Mouse (Mus musculus) E14TG2a.4 (cell line): Measurements from ENCODE around the gene Cfap300.
A peak's percentile ranks its signal among the peaks of the same experiment; 100 is the strongest.

Experiments used
- H3K27me3 ChIP-seq: 2 replicates; pipeline ENCODE4 v1.6.1; 2014; ENCODE audit warnings: low read length, control low read depth; ENCODE audit not compliant: insufficient read depth
- H3K36me3 ChIP-seq: 2 replicates; pipeline ENCODE4 v1.6.1; 2014; ENCODE audit warnings: low read length, control low read depth; ENCODE audit not compliant: insufficient read depth
- H3K4me1 ChIP-seq: replicated peaks from 2 replicates; pipeline ENCODE4 v1.6.1; 2014; ENCODE audit warnings: low read depth, low read length, control low read depth
- H3K4me3 ChIP-seq: replicated peaks from 2 replicates; pipeline ENCODE4 v1.5.1; 2014; ENCODE audit warnings: mild to moderate bottlenecking, low read length
- H3K9me3 ChIP-seq: 2 replicates; pipeline ENCODE4 v1.6.1; 2014; ENCODE audit warnings: low read length, control low read depth
- CTCF ChIP-seq: conservative IDR thresholded peaks from 2 replicates; pipeline ENCODE4 v1.5.1; 2014; ENCODE audit warnings: low read length
- NANOG ChIP-seq: IDR thresholded peaks from 2 replicates; pipeline ENCODE4 v1.6.1; 2014; ENCODE audit warnings: borderline replicate concordance, low read length, mixed read lengths
- POU5F1 ChIP-seq: IDR thresholded peaks from 2 replicates; pipeline ENCODE4 v1.6.1; 2014; ENCODE audit warnings: low read length, borderline replicate concordance

The Cfap300 gene

GRCm38 (mm10) chr9:7978502-7978901 is 64.1 kb downstream of the Cfap300 start:
- Histone ChIP-seq H3K4me1 (peaks cover 78% of the 10 kb centered on the region), H3K9me3 (no peaks in the 10 kb centered on the region), H3K36me3 (peaks cover 72% of the 10 kb centered on the region), H3K27me3 (no peaks in the 10 kb centered on the region), H3K4me3 (no peak overlapping the region)
- TF ChIP-seq POU5F1 (no peak), CTCF (peak; percentile 45)

- H3K9me3 ChIP-seq = no peaks in the 10 kb centered on the region
- H3K36me3 ChIP-seq = peaks cover 74% of the 10 kb centered on the region
- no peak for TF ChIP-seq POU5F1
- no peak for TF ChIP-seq NANOG
- no peak for TF ChIP-seq CTCF
- peaks cover 78% of the 10 kb centered on the region for H3K4me1 ChIP-seq
- no peaks in the 10 kb centered on the region for H3K27me3 ChIP-seq
- H3K4me3 ChIP-seq = no peak overlapping the region
These were observed 65.0 kb downstream of the Cfap300 start for GRCm38 (mm10) chr9:7977587-7977986.

DNA sequence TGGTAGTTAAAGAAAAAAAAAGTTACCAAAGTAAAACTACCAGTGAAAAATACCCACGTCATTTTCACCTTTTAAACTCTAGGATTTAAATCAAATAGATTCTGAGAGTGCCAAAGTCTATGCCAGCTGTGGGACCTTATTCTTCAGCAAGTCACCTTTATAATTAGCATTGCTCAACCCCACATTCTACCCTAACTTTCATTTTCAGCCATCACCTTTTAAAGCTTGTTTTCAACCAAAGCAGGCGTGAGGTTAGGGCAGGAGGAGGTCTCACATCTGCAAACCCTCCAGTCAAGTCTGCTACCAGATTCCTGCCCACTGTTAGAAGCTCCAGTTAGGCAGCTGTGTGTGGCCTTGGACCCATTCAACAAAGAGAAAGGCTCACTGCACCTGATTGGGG is 70.6 kb downstream of the Cfap300 start:
- H3K27me3 ChIP-seq = no peaks in the 10 kb centered on the region
- TF ChIP-seq POU5F1 = no peak
- TF ChIP-seq NANOG = no peak
- TF ChIP-seq CTCF = no peak
- no peak overlapping the region for H3K4me3 ChIP-seq
- H3K36me3 ChIP-seq = peaks cover 85% of the 10 kb centered on the region
- H3K4me1 ChIP-seq = peaks cover 40% of the 10 kb centered on the region
- no peaks in the 10 kb centered on the region for H3K9me3 ChIP-seq
